Mouse (Mus musculus) heart, embryonic 16.5 days (tissue): ENCODE measurements around the gene Nckap5. TPM values are rescaled to one million over a fixed set of nuclear protein-coding genes. Genes with fewer than 3 reads are reported as not detected.

Experiments used
- ATAC-seq: fragments of 200-750 bp; cut with Nextera tagmentation; replicated peaks from 2 replicates; pipeline ENCODE4 v1.8.0; 2017; ENCODE audit warnings: moderate number of reproducible peaks; ENCODE audit not compliant: insufficient read depth, low FRiP score; ENCODE audit errors: extremely low read depth
- H3K27ac ChIP-seq: fragments of 300-500 bp; sonication (generic); 2 replicates; pipeline ENCODE4 v1.5.1; 2014; ENCODE audit warnings: mild to moderate bottlenecking, low read length, control low read depth, moderate library complexity
- H3K27me3 ChIP-seq: fragments of 300-500 bp; sonication (generic); 2 replicates; pipeline ENCODE4 v1.6.1; 2014; ENCODE audit warnings: low read length, mixed read lengths; ENCODE audit not compliant: control insufficient read depth, insufficient read depth
- H3K36me3 ChIP-seq: fragments of 300-500 bp; sonication (generic); 2 replicates; pipeline ENCODE4 v1.6.1; 2014; ENCODE audit not compliant: control insufficient read depth, insufficient read depth
- H3K4me1 ChIP-seq: fragments of 300-500 bp; sonication (generic); 2 replicates; pipeline ENCODE4 v1.6.1; 2014; ENCODE audit warnings: low read length, mixed read lengths; ENCODE audit not compliant: control insufficient read depth, insufficient read depth
- H3K4me2 ChIP-seq: fragments of 300-500 bp; sonication (generic); 2 replicates; pipeline ENCODE4 v1.6.1; 2014; ENCODE audit warnings: low read depth, mild to moderate bottlenecking, control low read depth, low read length
- H3K4me3 ChIP-seq: fragments of 300-500 bp; sonication (generic); 2 replicates; pipeline ENCODE4 v1.5.1; 2014; ENCODE audit warnings: mild to moderate bottlenecking, control low read depth, low read length
- H3K9ac ChIP-seq: fragments of 300-500 bp; sonication (generic); 2 replicates; pipeline ENCODE4 v1.6.1; 2014; ENCODE audit warnings: low read length, control low read depth
- H3K9me3 ChIP-seq: fragments of 300-500 bp; sonication (generic); replicated peaks from 2 replicates; pipeline ENCODE4 v1.6.1; 2016; ENCODE audit warnings: low read length; ENCODE audit not compliant: control insufficient read depth
- WGBS: fragments of 180-500 bp; shearing (Covaris S2); extraction: QIAGEN DNeasy Blood & Tissue Kit; methylation state at CpG from one replicate; pipeline ENCODE4 v1.1.7; 2014; 5-methylcytosine and 5-hydroxymethylcytosine counted together
- polyA plus RNA-seq: library from polyadenylated mRNA; unstranded; fragments of >200 nt; fragmentation: Nextera tagmentation; extraction: Ambion mirVana; gene quantifications from 2 replicates; pipeline ENCODE4 v1.2.1, GENCODE M21; 2015

The Nckap5 gene
- polyA plus RNA-seq, 1 experiment from 2014 or later, result 8.0 TPM

GRCm38 (mm10) chr1:126443890-126444289, 386.7 kb downstream of the Nckap5 start:
- WGBS, result 7% methylated on average over 2 of the region's 2 CpGs
- Histone ChIP-seq H3K9me3 (no peaks in the 10 kb centered on the region), H3K27ac (0 out of 2 replicates have a peak overlapping the region, but pooled peaks have one; percentile 4), H3K36me3 (no peaks in the 10 kb centered on the region), H3K9ac (no peak overlapping the region), H3K4me3 (no peak overlapping the region), H3K4me1 (0 out of 2 replicates have a peak, but pooled peaks cover 6% of the 10 kb centered on the region), H3K4me2 (no peak overlapping the region), H3K27me3 (no peaks in the 10 kb centered on the region)
- no peak; the same call in 1 of the 2 replicates for ATAC-seq

GRCm38 (mm10) chr1:126442723-126443122, 387.9 kb downstream of the Nckap5 start:
- no peak overlapping the region for H3K9ac ChIP-seq
- 68% methylated on average over 1 of the region's 1 CpGs for WGBS
- H3K9me3 ChIP-seq, result no peaks in the 10 kb centered on the region
- no peaks in the 10 kb centered on the region for H3K36me3 ChIP-seq
- 0 out of 2 replicates have a peak, but pooled peaks cover 6% of the 10 kb centered on the region for H3K4me1 ChIP-seq
- no peak overlapping the region for H3K4me3 ChIP-seq
- no peak overlapping the region for H3K27ac ChIP-seq
- H3K4me2 ChIP-seq, result no peak overlapping the region
- ATAC-seq, result no peak
- H3K27me3 ChIP-seq, result no peaks in the 10 kb centered on the region

DNA sequence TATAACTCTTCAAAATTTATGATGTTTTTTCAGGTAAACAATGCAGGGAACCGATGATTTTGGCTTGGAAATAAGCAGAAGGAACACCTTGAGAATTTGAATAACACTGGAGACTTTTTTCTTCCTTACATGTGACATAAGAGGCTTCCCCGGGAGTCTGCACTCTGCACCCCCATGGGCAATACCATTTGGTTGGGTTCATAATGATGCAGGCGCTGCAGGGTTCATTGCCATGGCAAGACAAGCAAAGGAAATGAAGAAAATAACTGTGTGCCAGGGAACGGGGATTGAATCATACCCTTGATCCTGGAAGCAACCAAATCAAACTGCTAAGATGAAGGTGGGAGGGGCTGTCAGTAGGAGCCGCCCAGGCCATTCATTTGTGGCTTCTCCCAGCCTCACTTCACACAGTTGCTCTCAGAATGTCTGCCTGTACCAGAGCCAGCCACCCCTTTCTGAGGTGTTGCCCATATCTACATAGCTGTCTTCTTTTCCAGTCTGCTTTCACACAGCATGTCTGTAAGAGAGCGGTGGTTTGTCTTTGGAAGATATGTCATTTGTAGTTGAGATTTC, 392.5 kb downstream of the Nckap5 start:
- Histone ChIP-seq H3K4me2 (no peak overlapping the region), H3K4me1 (0 out of 2 replicates have a peak, but pooled peaks cover 3% of the 10 kb centered on the region), H3K27me3 (no peaks in the 10 kb centered on the region), H3K36me3 (no peaks in the 10 kb centered on the region), H3K9me3 (no peaks in the 10 kb centered on the region), H3K9ac (no peak overlapping the region), H3K27ac (no peak overlapping the region), H3K4me3 (no peak overlapping the region)
- WGBS, result 69% methylated on average over 6 of the region's 6 CpGs
- no peak for ATAC-seq

- H3K4me2 ChIP-seq, result no peak overlapping the region
- ATAC-seq, result no peak
- WGBS, result 85% methylated on average over 9 of the region's 9 CpGs
- no peak overlapping the region for H3K4me3 ChIP-seq
- H3K9ac ChIP-seq, result no peak overlapping the region
- no peaks in the 10 kb centered on the region for H3K4me1 ChIP-seq
- H3K9me3 ChIP-seq, result no peaks in the 10 kb centered on the region
- no peaks in the 10 kb centered on the region for H3K36me3 ChIP-seq
- no peaks in the 10 kb centered on the region for H3K27me3 ChIP-seq
- H3K27ac ChIP-seq, result no peak overlapping the region
Measured at GRCm38 (mm10) chr1:126436937-126437667, 393.5 kb downstream of the Nckap5 start.

DNA sequence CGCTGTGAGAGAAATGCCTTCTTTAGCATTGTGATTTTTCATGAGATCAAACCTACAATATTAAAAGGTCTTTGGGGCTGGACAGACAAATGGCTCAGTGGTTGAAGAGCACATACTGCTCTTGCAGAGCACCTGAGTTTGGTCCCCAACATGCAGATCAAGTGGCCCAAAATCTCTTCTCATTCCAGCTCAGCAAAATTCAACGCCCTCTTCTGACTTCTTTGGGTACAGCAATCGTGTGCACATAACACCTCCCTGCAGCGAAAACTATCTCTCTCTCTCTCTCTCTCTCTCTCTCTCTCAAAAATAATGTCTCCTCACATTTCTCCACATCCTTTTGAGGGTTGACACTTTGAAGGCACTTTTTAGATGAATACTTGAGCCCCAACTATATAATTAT, 398.3 kb downstream of the Nckap5 start:
- 83% methylated on average over 4 of the region's 4 CpGs for WGBS
- ATAC-seq, result no peak
- no peaks in the 10 kb centered on the region for H3K9me3 ChIP-seq

DNA sequence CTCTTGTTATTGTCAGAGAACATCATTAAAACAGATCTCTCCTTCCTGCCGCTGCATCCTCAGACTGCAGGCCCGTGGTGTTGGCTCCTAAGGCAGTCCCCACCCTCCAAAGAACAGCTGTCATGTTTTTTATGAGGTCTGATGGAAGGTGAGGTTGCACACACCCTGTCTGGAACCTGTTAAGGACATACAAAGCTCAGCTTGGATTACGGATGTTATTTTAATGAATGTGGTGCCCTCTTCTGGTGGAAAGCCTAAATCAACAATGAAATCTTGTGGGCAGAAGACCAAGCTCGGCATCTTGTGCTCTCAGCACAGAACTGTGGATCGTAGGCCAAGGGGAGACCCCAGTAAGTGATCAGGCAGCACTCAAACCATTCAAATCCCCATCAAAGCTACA, 399.0 kb downstream of the Nckap5 start:
- Histone ChIP-seq H3K27ac (no peak overlapping the region), H3K36me3 (no peaks in the 10 kb centered on the region), H3K4me3 (no peak overlapping the region), H3K4me2 (no peak overlapping the region), H3K27me3 (no peaks in the 10 kb centered on the region), H3K9ac (no peak overlapping the region), H3K9me3 (no peaks in the 10 kb centered on the region), H3K4me1 (no peaks in the 10 kb centered on the region)
- no peak for ATAC-seq
- 30% methylated on average over 5 of the region's 5 CpGs for WGBS

More for the DNA sequence above, 398.3 kb downstream of the Nckap5 start:
- Histone ChIP-seq H3K4me2 (no peak overlapping the region), H3K9ac (no peak overlapping the region), H3K4me3 (no peak overlapping the region), H3K4me1 (no peaks in the 10 kb centered on the region), H3K27ac (no peak overlapping the region), H3K36me3 (no peaks in the 10 kb centered on the region), H3K27me3 (no peaks in the 10 kb centered on the region)

GRCm38 (mm10) chr1:126411426-126411825, 419.2 kb downstream of the Nckap5 start:
- ATAC-seq, result no peak
- no peaks in the 10 kb centered on the region for H3K4me1 ChIP-seq
- H3K27ac ChIP-seq, result no peak overlapping the region
- H3K4me2 ChIP-seq, result no peak overlapping the region
- H3K9ac ChIP-seq, result no peak overlapping the region
- no peaks in the 10 kb centered on the region for H3K36me3 ChIP-seq
- no peaks in the 10 kb centered on the region for H3K9me3 ChIP-seq
- no peak overlapping the region for H3K4me3 ChIP-seq
- H3K27me3 ChIP-seq, result no peaks in the 10 kb centered on the region
- WGBS, result 70% methylated on average over 5 of the region's 5 CpGs

GRCm38 (mm10) chr1:126407886-126408285, 422.7 kb downstream of the Nckap5 start:
- Histone ChIP-seq H3K9me3 (no peaks in the 10 kb centered on the region), H3K4me1 (no peaks in the 10 kb centered on the region), H3K27ac (no peak overlapping the region), H3K27me3 (no peaks in the 10 kb centered on the region), H3K4me2 (no peak overlapping the region), H3K4me3 (no peak overlapping the region), H3K9ac (no peak overlapping the region), H3K36me3 (no peaks in the 10 kb centered on the region)
- no peak for ATAC-seq
- WGBS, result 5% methylated on average over 4 of the region's 4 CpGs

GRCm38 (mm10) chr1:126405543-126405942, 425.1 kb downstream of the Nckap5 start:
- Histone ChIP-seq H3K36me3 (no peaks in the 10 kb centered on the region), H3K4me2 (no peak overlapping the region), H3K27me3 (no peaks in the 10 kb centered on the region), H3K9me3 (no peaks in the 10 kb centered on the region), H3K4me1 (no peaks in the 10 kb centered on the region), H3K27ac (no peak overlapping the region), H3K4me3 (no peak overlapping the region), H3K9ac (no peak overlapping the region)
- WGBS, result 65% methylated on average over 2 of the region's 2 CpGs
- no peak for ATAC-seq
